ENCODE assay signal across 18 mouse cellular contexts in genomic region chr11:78730902-78731301, GRCm38 (mm10). TPM values are rescaled to one million over a fixed set of nuclear protein-coding genes. Genes with fewer than 3 reads are reported as not detected.
DNase-seq lines count a peak whose midpoint lies in the region; ATAC-seq and TF ChIP-seq lines count a peak whose summit lies in the region.
"Had no signal": no experiment of that assay in that cellular context is flagged by ENCODE, and none has a peak within 500 bp of the region (broad histone marks: within the 10 kb centered on the region; RNA-seq: fewer than 3 reads in every experiment).

No protein-coding gene starts in this region.

- H3K27me3 ChIP-seq in lung, postnatal 0 days (replicated peaks; ENCODE audit: insufficient read depth, low read length) = no peaks in the 10 kb centered on the region
- H3K27me3 ChIP-seq in limb, embryonic 14.5 days (ENCODE audit: control insufficient read depth, insufficient read depth, low read length) = no peaks in the 10 kb centered on the region
- H3K27me3 ChIP-seq: limb, embryonic 13.5 days; neural tube, embryonic 12.5 days had no signal

- no peak for ATAC-seq in lung, postnatal 0 days
- no peak for ATAC-seq in limb, embryonic 14.5 days (ENCODE audit: low FRiP score, low read depth)
- ATAC-seq: midbrain, embryonic 13.5 days had no signal

- TF ChIP-seq POLR2A in limb, embryonic 14.5 days (IDR thresholded peaks at IDR 0.05; ENCODE audit: borderline replicate concordance, extremely low read depth, insufficient read depth, insufficient read length) = no peak

- TF ChIP-seq EP300 in lung, postnatal 0 days (IDR thresholded peaks at IDR 0.05) = no peak

- intact Hi-C loops in gastrocnemius, postnatal 14 days (cut with DNase I; ENCODE audit: low total_unique reads) = no loop called here

- no peak overlapping the region for H3K9ac ChIP-seq in lung, postnatal 0 days (replicated peaks; ENCODE audit: low read depth)
- no peak overlapping the region for H3K9ac ChIP-seq in limb, embryonic 14.5 days (ENCODE audit: low read depth, low read length, severe bottlenecking)
- H3K9ac ChIP-seq: hindbrain, embryonic 12.5 days; limb, embryonic 13.5 days; midbrain, embryonic 13.5 days; neural tube, embryonic 12.5 days had no signal

- H3K4me1 ChIP-seq in lung, postnatal 0 days (ENCODE audit: insufficient read depth, low read depth, low read length) = no peaks in the 10 kb centered on the region
- no peaks in the 10 kb centered on the region for H3K4me1 ChIP-seq in limb, embryonic 14.5 days (ENCODE audit: control insufficient read depth, insufficient read depth, low read length)
- H3K4me1 ChIP-seq: hindbrain, embryonic 12.5 days; limb, embryonic 13.5 days; midbrain, embryonic 13.5 days; neural tube, embryonic 12.5 days had no signal

- 6% methylated on average over 2 of the region's 2 CpGs for WGBS in lung, postnatal 0 days
- WGBS in limb, embryonic 14.5 days = 19% methylated on average over 2 of the region's 2 CpGs

- peak; percentile 44 for DNase-seq in lung, postnatal 0 days (ENCODE audit: low spot score)
- no peak for DNase-seq in lung, postnatal 25 days (ENCODE audit: low spot score)
- peak; percentile 37 for DNase-seq in R1 (ENCODE audit: low read depth, low spot score)
- peak; percentile 58 for DNase-seq in embryo, embryonic 10.5 days (ENCODE audit: low spot score)
- peak; percentile 55 for DNase-seq in limb, embryonic 14.5 days (ENCODE audit: low spot score)
- DNase-seq in gastrocnemius, postnatal 14 days = no peak
- no peak for DNase-seq in ovary, adult 18-20 months (ENCODE audit: low spot score)
- DNase-seq in cerebellum, postnatal 25 days = no peak
- DNase-seq: cerebellum, postnatal 14 days; kidney, adult 8-10 months; layer of hippocampus, adult 9-11 months; lung, adult 2 months; right cerebral cortex, postnatal 14 days had no signal

- H3K4me3 ChIP-seq in lung, postnatal 0 days (ENCODE audit: low read depth, low read length) = no peak overlapping the region
- H3K4me3 ChIP-seq in limb, embryonic 14.5 days (replicated peaks; ENCODE audit: low read length) = no peak overlapping the region
- H3K4me3 ChIP-seq: hindbrain, embryonic 12.5 days; limb, embryonic 13.5 days; midbrain, embryonic 13.5 days; neural tube, embryonic 12.5 days had no signal

- no peaks in the 10 kb centered on the region for H3K36me3 ChIP-seq in lung, postnatal 0 days (ENCODE audit: insufficient read depth, low read length)
- H3K36me3 ChIP-seq in limb, embryonic 14.5 days (ENCODE audit: control insufficient read depth, insufficient read depth, low read length) = no peaks in the 10 kb centered on the region
- H3K36me3 ChIP-seq: hindbrain, embryonic 12.5 days; limb, embryonic 13.5 days; midbrain, embryonic 13.5 days; neural tube, embryonic 12.5 days had no signal

- no peaks in the 10 kb centered on the region for H3K9me3 ChIP-seq in lung, postnatal 0 days (ENCODE audit: low read length)
- H3K9me3 ChIP-seq in limb, embryonic 14.5 days (ENCODE audit: control insufficient read depth, low read length) = no peaks in the 10 kb centered on the region
- H3K9me3 ChIP-seq: hindbrain, embryonic 12.5 days; limb, embryonic 13.5 days; midbrain, embryonic 13.5 days; neural tube, embryonic 12.5 days had no signal

- no peak overlapping the region for H3K27ac ChIP-seq in lung, postnatal 0 days (ENCODE audit: low read length)
- H3K27ac ChIP-seq in limb, embryonic 14.5 days (replicated peaks; ENCODE audit: low read depth, low read length) = no peak overlapping the region
- H3K27ac ChIP-seq: hindbrain, embryonic 12.5 days; limb, embryonic 13.5 days; midbrain, embryonic 13.5 days; neural tube, embryonic 12.5 days had no signal

- H3K4me2 ChIP-seq in lung, postnatal 0 days (replicated peaks; ENCODE audit: low read depth, low read length) = no peak overlapping the region
- H3K4me2 ChIP-seq in limb, embryonic 14.5 days (replicated peaks; ENCODE audit: low read depth, low read length, severe bottlenecking) = no peak overlapping the region
- H3K4me2 ChIP-seq: heart, embryonic 11.5 days; hindbrain, embryonic 12.5 days; limb, embryonic 13.5 days; midbrain, embryonic 13.5 days; neural tube, embryonic 12.5 days had no signal

- no peak for TF ChIP-seq CTCF in lung, postnatal 0 days (IDR thresholded peaks at IDR 0.05)

RNA-seq across cellular contexts. Expression of gene Ccnq, which starts 20.6 kb away (rescaled TPM):
- polyA plus RNA-seq in lung, postnatal 0 days (2015; fragmentation: Nextera tagmentation; extraction: Ambion mirVana) = 27.4 and 31.5 TPM in 2 replicates
- polyA plus RNA-seq in limb, embryonic 14.5 days (2012; rRNA removed) = 48.4 and 51.6 TPM in 2 replicates
- polyA plus RNA-seq in limb, embryonic 14.5 days (2014; fragmentation: Nextera tagmentation; extraction: Ambion mirVana) = 40.4 and 50.7 TPM in 2 replicates
- 10 to 100 TPM in 1 of 2 experiments, 1 to 10 TPM in 1; 9.4 to 13.1 TPM for total RNA-seq in gastrocnemius, postnatal 14 days (2021)

RNA-seq across cellular contexts. Expression of gene Nlk, which starts 33.7 kb away (rescaled TPM):
- 15.9 and 16.0 TPM in 2 replicates for polyA plus RNA-seq in lung, postnatal 0 days (2015; fragmentation: Nextera tagmentation; extraction: Ambion mirVana)
- 15.8 and 18.0 TPM in 2 replicates for polyA plus RNA-seq in limb, embryonic 14.5 days (2012; rRNA removed)
- polyA plus RNA-seq in limb, embryonic 14.5 days (2014; fragmentation: Nextera tagmentation; extraction: Ambion mirVana) = 10.1 and 11.9 TPM in 2 replicates
- total RNA-seq in gastrocnemius, postnatal 14 days (2021) = 1 to 10 TPM; 5.6 to 6.2 TPM

Comparison
In these comparisons a context has a peak if more than half of its experiments do, and no peak if none do; other contexts are left out.
1. DNase-seq: peak in lung, postnatal 0 days (single experiment), R1 (single experiment), embryo, embryonic 10.5 days (single experiment) and limb, embryonic 14.5 days (single experiment); none in lung, postnatal 25 days (single experiment), gastrocnemius, postnatal 14 days (single experiment), ovary, adult 18-20 months (single experiment) and cerebellum, postnatal 25 days (0 of 2).